Mouse (Mus musculus) liver, embryonic 15.5 days (tissue): ENCODE results near the gene Pick1. TPM values are rescaled to one million over a fixed set of nuclear protein-coding genes. Genes with fewer than 3 reads are reported as not detected.
A peak's percentile ranks its signal among the peaks of the same experiment; 100 is the strongest.
"Not testable (repeated sequence)": the region's sequence is repeated elsewhere in the genome, so short reads cannot be mapped to it uniquely, and the experiment has no call there.

Experiments
- ATAC-seq: fragments of 200-750 bp; cut with Nextera tagmentation; 2 replicates; pipeline ENCODE4 v1.8.0; 2017; ENCODE audit warnings: moderate number of reproducible peaks, mild to moderate bottlenecking, moderate library complexity; ENCODE audit not compliant: insufficient read depth
- H3K27ac ChIP-seq: fragments of 300-500 bp; sonication (generic); replicated peaks from 2 replicates; pipeline ENCODE4 v1.5.1; 2015; ENCODE audit warnings: mild to moderate bottlenecking, inconsistent platforms
- H3K27me3 ChIP-seq: fragments of 300-500 bp; sonication (generic); 2 replicates; pipeline ENCODE4 v1.6.1; 2015; ENCODE audit warnings: mild to moderate bottlenecking, inconsistent platforms
- H3K36me3 ChIP-seq: fragments of 300-500 bp; sonication (generic); replicated peaks from 2 replicates; pipeline ENCODE4 v1.6.1; 2015; ENCODE audit warnings: moderate library complexity, mild to moderate bottlenecking, inconsistent platforms
- H3K4me1 ChIP-seq: fragments of 300-500 bp; sonication (generic); replicated peaks from 2 replicates; pipeline ENCODE4 v1.6.1; 2015; ENCODE audit warnings: inconsistent platforms
- H3K4me2 ChIP-seq: fragments of 300-500 bp; sonication (generic); 2 replicates; pipeline ENCODE4 v1.6.1; 2015; ENCODE audit warnings: moderate library complexity, mild to moderate bottlenecking, inconsistent platforms
- H3K4me3 ChIP-seq: fragments of 300-500 bp; sonication (generic); replicated peaks from 2 replicates; pipeline ENCODE4 v1.5.1; 2015; ENCODE audit warnings: mild to moderate bottlenecking, inconsistent platforms
- H3K9ac ChIP-seq: fragments of 300-500 bp; sonication (generic); 2 replicates; pipeline ENCODE4 v1.6.1; 2015; ENCODE audit warnings: moderate library complexity, mild to moderate bottlenecking, inconsistent platforms
- H3K9me3 ChIP-seq: fragments of 300-500 bp; sonication (generic); replicated peaks from 2 replicates; pipeline ENCODE4 v1.6.1; 2016; ENCODE audit warnings: inconsistent platforms
- WGBS: fragments of 180-500 bp; shearing (Covaris S2); methylation state at CpG from one replicate; pipeline ENCODE4 v1.1.7; 2015; ENCODE audit warnings: mixed read lengths; ENCODE audit not compliant: insufficient replicate concordance; 5-methylcytosine and 5-hydroxymethylcytosine counted together
- polyA plus RNA-seq: library from polyadenylated mRNA; unstranded; fragments of >200 nt; fragmentation: Nextera tagmentation; extraction: Ambion mirVana; gene quantifications from 2 replicates; pipeline ENCODE4 v1.2.1, GENCODE M21; 2015

Gene Pick1
- polyA plus RNA-seq, 1 experiment from 2014 or later = 12.2 TPM

- peaks cover 22% of the 10 kb centered on the region for H3K4me1 ChIP-seq
- not testable (repeated sequence) for H3K9me3 ChIP-seq, H3K36me3 ChIP-seq, H3K4me2 ChIP-seq, H3K4me3 ChIP-seq, H3K9ac ChIP-seq, H3K27ac ChIP-seq, H3K27me3 ChIP-seq, ATAC-seq
- WGBS = 49% methylated on average over 2 of the region's 2 CpGs
These were observed 3.2 kb upstream of the Pick1 start for GRCm38 (mm10) chr15:79225780-79226179.

GRCm38 (mm10) chr15:79235268-79235667, 6.3 kb downstream of the Pick1 start:
- 76% methylated on average over 9 of the region's 9 CpGs for WGBS
- Histone ChIP-seq H3K4me1 (peaks cover 2% of the 10 kb centered on the region; the same call in 1 of the 2 replicates), H3K27me3 (no peaks in the 10 kb centered on the region), H3K36me3 (peaks cover 21% of the 10 kb centered on the region), H3K9me3 (no peaks in the 10 kb centered on the region), H3K9ac (no peak overlapping the region), H3K4me3 (no peak overlapping the region), H3K4me2 (no peak overlapping the region), H3K27ac (no peak overlapping the region)
- peak; percentile 55; the same call in 1 of the 2 replicates for ATAC-seq

- Histone ChIP-seq H3K4me3 (no peak overlapping the region), H3K9ac (no peak overlapping the region), H3K27me3 (no peaks in the 10 kb centered on the region), H3K27ac (no peak overlapping the region), H3K4me1 (no peaks in the 10 kb centered on the region), H3K36me3 (peaks cover 36% of the 10 kb centered on the region), H3K9me3 (no peaks in the 10 kb centered on the region), H3K4me2 (no peak overlapping the region)
- 75% methylated on average over 6 of the region's 6 CpGs for WGBS
- ATAC-seq = no peak
These were observed 9.1 kb downstream of the Pick1 start for GRCm38 (mm10) chr15:79238036-79238435.

GRCm38 (mm10) chr15:79242574-79243233, 13.7 kb downstream of the Pick1 start:
- Histone ChIP-seq H3K4me3 (no peak overlapping the region), H3K9ac (no peak overlapping the region), H3K9me3 (no peaks in the 10 kb centered on the region), H3K4me2 (no peak overlapping the region), H3K27ac (no peak overlapping the region), H3K36me3 (peaks cover 55% of the 10 kb centered on the region), H3K4me1 (peaks cover 5% of the 10 kb centered on the region; the same call in 1 of the 2 replicates), H3K27me3 (no peaks in the 10 kb centered on the region)
- WGBS = 64% methylated on average over 13 of the region's 13 CpGs
- ATAC-seq = peak; percentile 33

- H3K36me3 ChIP-seq = peaks cover 55% of the 10 kb centered on the region
- no peaks in the 10 kb centered on the region for H3K9me3 ChIP-seq
- peaks cover 5% of the 10 kb centered on the region; the same call in 1 of the 2 replicates for H3K4me1 ChIP-seq
- H3K4me2 ChIP-seq = no peak overlapping the region
- H3K9ac ChIP-seq = no peak overlapping the region
- no peak overlapping the region for H3K27ac ChIP-seq
- peak; percentile 83 for ATAC-seq
- H3K27me3 ChIP-seq = no peaks in the 10 kb centered on the region
- H3K4me3 ChIP-seq = no peak overlapping the region
- WGBS = 10% methylated on average over 10 of the region's 10 CpGs
These were observed 14.5 kb downstream of the Pick1 start for GRCm38 (mm10) chr15:79243234-79244042.

GRCm38 (mm10) chr15:79244071-79244893, 15.3 kb downstream of the Pick1 start:
- no peak overlapping the region for H3K4me3 ChIP-seq
- peaks cover 5% of the 10 kb centered on the region; the same call in 1 of the 2 replicates for H3K4me1 ChIP-seq
- no peaks in the 10 kb centered on the region for H3K27me3 ChIP-seq
- no peak for ATAC-seq
- no peak overlapping the region for H3K9ac ChIP-seq
- H3K27ac ChIP-seq = no peak overlapping the region
- H3K4me2 ChIP-seq = no peak overlapping the region
- 69% methylated on average over 7 of the region's 7 CpGs for WGBS
- no peaks in the 10 kb centered on the region for H3K9me3 ChIP-seq
- peaks cover 53% of the 10 kb centered on the region for H3K36me3 ChIP-seq

- Histone ChIP-seq H3K4me2 (no peak overlapping the region), H3K9me3 (no peaks in the 10 kb centered on the region), H3K27me3 (no peaks in the 10 kb centered on the region), H3K9ac (no peak overlapping the region), H3K27ac (no peak overlapping the region), H3K4me1 (peaks cover 5% of the 10 kb centered on the region; the same call in 1 of the 2 replicates), H3K36me3 (peaks cover 44% of the 10 kb centered on the region), H3K4me3 (no peak overlapping the region)
- no peak for ATAC-seq
- 66% methylated on average over 3 of the region's 3 CpGs for WGBS
These were observed 16.3 kb downstream of the Pick1 start for GRCm38 (mm10) chr15:79245321-79245720.

GRCm38 (mm10) chr15:79250236-79250635, 21.3 kb downstream of the Pick1 start:
- H3K4me3 ChIP-seq = no peak overlapping the region
- peaks cover 17% of the 10 kb centered on the region; the same call in 1 of the 2 replicates for H3K36me3 ChIP-seq
- H3K9ac ChIP-seq = no peak overlapping the region
- peaks cover 48% of the 10 kb centered on the region for H3K27me3 ChIP-seq
- ATAC-seq = no peak
- H3K27ac ChIP-seq = no peak overlapping the region
- WGBS = 41% methylated on average over 2 of the region's 2 CpGs
- H3K9me3 ChIP-seq = no peaks in the 10 kb centered on the region
- H3K4me1 ChIP-seq = peaks cover 10% of the 10 kb centered on the region
- H3K4me2 ChIP-seq = no peak overlapping the region

GRCm38 (mm10) chr15:79251168-79251567, 22.2 kb downstream of the Pick1 start:
- Histone ChIP-seq H3K4me2 (no peak overlapping the region), H3K27ac (no peak overlapping the region), H3K27me3 (peaks cover 53% of the 10 kb centered on the region), H3K4me3 (no peak overlapping the region), H3K9ac (no peak overlapping the region), H3K36me3 (peaks cover 9% of the 10 kb centered on the region; the same call in 1 of the 2 replicates), H3K9me3 (no peaks in the 10 kb centered on the region), H3K4me1 (peaks cover 10% of the 10 kb centered on the region)
- WGBS = 36% methylated on average over 7 of the region's 7 CpGs
- no peak for ATAC-seq

- 0 out of 2 replicates have a peak, but pooled peaks cover 4% of the 10 kb centered on the region for H3K36me3 ChIP-seq
These were observed 23.0 kb downstream of the Pick1 start for GRCm38 (mm10) chr15:79251781-79252491.

More at GRCm38 (mm10) chr15:79251781-79252491, 23.0 kb downstream of the Pick1 start:
- Histone ChIP-seq H3K9me3 (no peaks in the 10 kb centered on the region), H3K4me3 (peak overlapping the region; percentile 17), H3K27me3 (peaks cover 53% of the 10 kb centered on the region), H3K4me1 (peaks cover 10% of the 10 kb centered on the region), H3K9ac (no peak overlapping the region), H3K4me2 (peak overlapping the region; percentile 50), H3K27ac (no peak overlapping the region)
- 3% methylated on average over 61 of the region's 61 CpGs for WGBS
- no peak for ATAC-seq
